8 mouse cellular contexts compared by ENCODE assay signal in genomic region chr11:119268557-119269195, GRCm38 (mm10). TPM values are rescaled to one million over a fixed set of nuclear protein-coding genes. Genes with fewer than 3 reads are reported as not detected.
DNase-seq lines count a peak whose midpoint lies in the region; ATAC-seq and TF ChIP-seq lines count a peak whose summit lies in the region.

No protein-coding gene starts in this region.

- TF ChIP-seq CTCF in lung, embryonic 14.5 days (IDR thresholded peaks at IDR 0.05; ENCODE audit: low read depth), result no peak

- H3K4me1 ChIP-seq in erythroblast, embryonic 14.5 days (ENCODE audit: control insufficient read depth), result peaks cover 44% of the 10 kb centered on the region
- H3K4me1 ChIP-seq in lung, embryonic 14.5 days (ENCODE audit: insufficient read depth), result peaks cover 9% of the 10 kb centered on the region
- peaks cover 17% of the 10 kb centered on the region for H3K4me1 ChIP-seq in stomach, embryonic 15.5 days

- peak overlapping the region; percentile 74 for H3K4me3 ChIP-seq in erythroblast, embryonic 14.5 days (replicated peaks)
- peak overlapping the region; percentile 72 for H3K4me3 ChIP-seq in lung, embryonic 14.5 days (ENCODE audit: low read depth, low read length)
- peak overlapping the region; percentile 59 for H3K4me3 ChIP-seq in stomach, embryonic 15.5 days (replicated peaks)

- H3K27me3 ChIP-seq in erythroblast, embryonic 14.5 days (ENCODE audit: control insufficient read depth), result no peaks in the 10 kb centered on the region
- no peaks in the 10 kb centered on the region for H3K27me3 ChIP-seq in lung, embryonic 14.5 days (ENCODE audit: insufficient read depth, low read length)
- no peaks in the 10 kb centered on the region for H3K27me3 ChIP-seq in stomach, embryonic 15.5 days (replicated peaks)

- H3K9ac ChIP-seq in lung, embryonic 14.5 days, result peak overlapping the region; percentile 78
- no peak overlapping the region; the same call in 1 of the 2 replicates for H3K9ac ChIP-seq in stomach, embryonic 15.5 days

- WGBS in lung, embryonic 14.5 days, result 73% methylated on average over 16 of the region's 16 CpGs
- 77% methylated on average over 16 of the region's 16 CpGs for WGBS in stomach, embryonic 15.5 days

- intact Hi-C loops in left cerebral cortex, postnatal 4 days (cut with DNase I), result no loop called here

- ATAC-seq in lung, embryonic 14.5 days (ENCODE audit: insufficient read depth), result no peak
- ATAC-seq in stomach, embryonic 15.5 days (ENCODE audit: insufficient read depth, low FRiP score, low read depth), result no peak

- no peaks in the 10 kb centered on the region for H3K9me3 ChIP-seq in erythroblast, embryonic 14.5 days (ENCODE audit: control insufficient read depth, low read length)
- H3K9me3 ChIP-seq in lung, embryonic 14.5 days (ENCODE audit: low read depth, low read length), result no peaks in the 10 kb centered on the region
- H3K9me3 ChIP-seq in stomach, embryonic 15.5 days, result no peaks in the 10 kb centered on the region

- H3K4me2 ChIP-seq in lung, embryonic 14.5 days, result peak overlapping the region; percentile 96
- peak overlapping the region; percentile 91 for H3K4me2 ChIP-seq in stomach, embryonic 15.5 days

- H3K36me3 ChIP-seq in erythroblast, embryonic 14.5 days (ENCODE audit: control insufficient read depth), result peaks cover 18% of the 10 kb centered on the region
- H3K36me3 ChIP-seq in lung, embryonic 14.5 days (ENCODE audit: insufficient read depth), result peaks cover 20% of the 10 kb centered on the region; the same call in 1 of the 2 replicates
- peaks cover 5% of the 10 kb centered on the region for H3K36me3 ChIP-seq in stomach, embryonic 15.5 days

- DNase-seq in left cerebral cortex, adult 11 months (ENCODE audit: low spot score), result peak; percentile 60
- no peak for DNase-seq in left cerebral cortex, postnatal 4 days
- DNase-seq in layer of hippocampus, adult 11-12 months (ENCODE audit: low spot score), result peak; percentile 63
- DNase-seq in lung, embryonic 14.5 days, result peak; percentile 18
- DNase-seq in thymus, adult 18-20 months, result no peak
- DNase-seq in adipocyte (ENCODE audit: low spot score), result no peak

- H3K27ac ChIP-seq in lung, embryonic 14.5 days (ENCODE audit: low read depth), result no peak overlapping the region
- no peak overlapping the region for H3K27ac ChIP-seq in stomach, embryonic 15.5 days

RNA-seq across cellular contexts. Expression of gene Gaa, which starts 1.0 kb away (rescaled TPM):
- total RNA-seq in left cerebral cortex, postnatal 4 days (2021), result 100 to 1,000 TPM in 1 of 2 experiments, 10 to 100 TPM in 1; 86.9 to 104 TPM
- 1.2 and 1.5 TPM in 2 replicates for polyA plus RNA-seq in erythroblast, embryonic 14.5 days (2012)
- 56.0 and 58.8 TPM in 2 replicates for polyA plus RNA-seq in lung, embryonic 14.5 days (2014; fragmentation: Nextera tagmentation; extraction: Ambion mirVana)
- 62.6 and 64.3 TPM in 2 replicates for polyA plus RNA-seq in stomach, embryonic 15.5 days (2015; fragmentation: Nextera tagmentation; extraction: Ambion mirVana)

RNA-seq across cellular contexts. Expression of gene Eif4a3, which starts 31.2 kb away (rescaled TPM):
- 100 to 1,000 TPM; 115 to 127 TPM for total RNA-seq in left cerebral cortex, postnatal 4 days (2021)
- 17.2 and 20.2 TPM in 2 replicates for polyA plus RNA-seq in erythroblast, embryonic 14.5 days (2012)
- 419 and 428 TPM in 2 replicates for polyA plus RNA-seq in lung, embryonic 14.5 days (2014; fragmentation: Nextera tagmentation; extraction: Ambion mirVana)
- polyA plus RNA-seq in stomach, embryonic 15.5 days (2015; fragmentation: Nextera tagmentation; extraction: Ambion mirVana), result 299 and 315 TPM in 2 replicates

RNA-seq across cellular contexts. Expression of gene Card14, which starts 38.9 kb away (rescaled TPM):
- under 1 TPM; 0.38 to 0.54 TPM for total RNA-seq in left cerebral cortex, postnatal 4 days (2021)
- polyA plus RNA-seq in erythroblast, embryonic 14.5 days (2012), result 0.01 TPM in 1 of 2 replicates, not detected in the other
- not detected in 2 replicates for polyA plus RNA-seq in lung, embryonic 14.5 days (2014; fragmentation: Nextera tagmentation; extraction: Ambion mirVana)
- 1.8 and 2.0 TPM in 2 replicates for polyA plus RNA-seq in stomach, embryonic 15.5 days (2015; fragmentation: Nextera tagmentation; extraction: Ambion mirVana)

RNA-seq across cellular contexts. Expression of gene Ccdc40, which starts 40.3 kb away (rescaled TPM):
- 1 to 10 TPM; 7.3 to 8.5 TPM for total RNA-seq in left cerebral cortex, postnatal 4 days (2021)
- polyA plus RNA-seq in erythroblast, embryonic 14.5 days (2012), result 0.07 TPM in 1 of 2 replicates, not detected in the other
- 1.7 and 1.9 TPM in 2 replicates for polyA plus RNA-seq in lung, embryonic 14.5 days (2014; fragmentation: Nextera tagmentation; extraction: Ambion mirVana)
- polyA plus RNA-seq in stomach, embryonic 15.5 days (2015; fragmentation: Nextera tagmentation; extraction: Ambion mirVana), result 2.1 and 2.6 TPM in 2 replicates

RNA-seq across cellular contexts. Expression of gene Tbc1d16, which starts 40.4 kb away (rescaled TPM):
- 100 to 1,000 TPM; 217 to 222 TPM for total RNA-seq in left cerebral cortex, postnatal 4 days (2021)
- 0.01 TPM in 2 replicates for polyA plus RNA-seq in erythroblast, embryonic 14.5 days (2012)
- polyA plus RNA-seq in lung, embryonic 14.5 days (2014; fragmentation: Nextera tagmentation; extraction: Ambion mirVana), result 17.1 and 17.5 TPM in 2 replicates
- polyA plus RNA-seq in stomach, embryonic 15.5 days (2015; fragmentation: Nextera tagmentation; extraction: Ambion mirVana), result 18.7 and 19.3 TPM in 2 replicates

Comparison
In these comparisons a context has a peak if more than half of its experiments do, and no peak if none do; other contexts are left out.
1. DNase-seq: peak in left cerebral cortex, adult 11 months (single experiment), layer of hippocampus, adult 11-12 months (single experiment) and lung, embryonic 14.5 days (single experiment); none in left cerebral cortex, postnatal 4 days (single experiment), thymus, adult 18-20 months (0 of 2) and adipocyte (single experiment).
2. RNA of gene Gaa, which starts 1.0 kb away (polyA plus RNA-seq): 62.6 to 64.3 TPM in stomach, embryonic 15.5 days and 56.0 to 58.8 TPM in lung, embryonic 14.5 days; 1.2 to 1.5 TPM in erythroblast, embryonic 14.5 days; every median in the first group is over 10 times any median in the second.
3. RNA of gene Eif4a3, which starts 31.2 kb away (polyA plus RNA-seq): 419 to 428 TPM in lung, embryonic 14.5 days and 299 to 315 TPM in stomach, embryonic 15.5 days; 17.2 to 20.2 TPM in erythroblast, embryonic 14.5 days; every median in the first group is over 10 times any median in the second.
4. Peak in every context shown above with its lines, with median percentiles within 50 percentile points of each other: H3K4me3 ChIP-seq.